Mouse (Mus musculus) lung, adult 2 months (tissue): ENCODE results near the gene 2310033P09Rik.

Experiments
- CTCF ChIP-seq: fragments of 200-500 bp; IDR thresholded peaks from 2 replicates; pipeline ENCODE4 v1.5.1; 2011; ENCODE audit warnings: mild to moderate bottlenecking, low read length, control low read depth; ENCODE audit not compliant: insufficient read depth
- POLR2A ChIP-seq: fragments of 200-500 bp; IDR thresholded peaks from 2 replicates; pipeline ENCODE4 v1.6.1; 2011; ENCODE audit warnings: low read depth, mild to moderate bottlenecking, control low read depth, low read length, borderline replicate concordance; ENCODE audit errors: extremely low read depth

DNA sequence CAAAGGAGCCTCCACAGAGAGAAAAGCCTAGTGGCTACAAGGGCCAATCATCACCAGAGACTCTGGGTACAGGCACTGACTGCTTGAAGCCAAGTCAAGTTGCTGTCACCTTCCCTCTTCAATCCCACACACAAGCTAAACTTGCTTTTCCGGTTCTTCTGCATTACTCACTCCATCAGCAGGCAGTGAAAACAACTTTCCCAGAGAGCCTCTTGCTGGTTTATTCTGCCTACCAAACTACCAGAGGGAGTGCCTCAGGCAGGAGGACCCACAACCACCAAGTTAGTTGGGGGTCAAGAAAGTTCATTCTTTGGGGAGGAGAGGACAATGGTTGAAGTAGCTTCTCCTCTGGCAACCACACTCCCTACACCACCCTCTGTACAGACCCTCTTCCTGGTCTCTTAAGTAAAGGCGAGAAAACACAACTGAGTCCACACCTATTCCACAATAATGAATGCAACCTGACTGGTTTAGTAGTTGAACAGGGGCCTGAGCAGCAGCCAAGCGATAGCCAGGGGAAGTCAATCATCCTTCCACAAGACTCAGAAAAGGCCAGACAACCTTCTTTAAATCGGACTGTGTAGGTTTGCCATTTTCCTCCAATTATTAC, 10.4 kb downstream of the 2310033P09Rik start:
- TF ChIP-seq CTCF: no peak
- no peak for TF ChIP-seq POLR2A
